Mouse (Mus musculus) neural tube, embryonic 12.5 days (tissue): ENCODE results near the gene Fgfr1op. TPM values are rescaled to one million over a fixed set of nuclear protein-coding genes. Genes with fewer than 3 reads are reported as not detected.
"Not testable (repeated sequence)": the region's sequence is repeated elsewhere in the genome, so short reads cannot be mapped to it uniquely, and the experiment has no call there.

ENCODE experiments used
- ATAC-seq: fragments of 200-750 bp; cut with Nextera tagmentation; 2 replicates; pipeline ENCODE4 v1.8.0; 2017; ENCODE audit warnings: low read depth, mild to moderate bottlenecking, moderate TSS enrichment, moderate library complexity; ENCODE audit not compliant: low FRiP score
- H3K27ac ChIP-seq: fragments of 300-500 bp; sonication (generic); 2 replicates; pipeline ENCODE4 v1.5.1; 2016
- H3K27me3 ChIP-seq: fragments of 300-500 bp; sonication (generic); replicated peaks from 2 replicates; pipeline ENCODE4 v1.6.1; 2016; ENCODE audit warnings: mild to moderate bottlenecking
- H3K36me3 ChIP-seq: fragments of 300-500 bp; sonication (generic); 2 replicates; pipeline ENCODE4 v1.6.1; 2016; ENCODE audit warnings: mild to moderate bottlenecking
- H3K4me1 ChIP-seq: fragments of 300-500 bp; sonication (generic); 2 replicates; pipeline ENCODE4 v1.6.1; 2016
- H3K4me2 ChIP-seq: fragments of 300-500 bp; sonication (generic); replicated peaks from 2 replicates; pipeline ENCODE4 v1.6.1; 2016; ENCODE audit warnings: mild to moderate bottlenecking
- H3K4me3 ChIP-seq: fragments of 300-500 bp; sonication (generic); 2 replicates; pipeline ENCODE4 v1.5.1; 2016
- H3K9ac ChIP-seq: fragments of 300-500 bp; sonication (generic); 2 replicates; pipeline ENCODE4 v1.6.1; 2016; ENCODE audit warnings: mild to moderate bottlenecking
- H3K9me3 ChIP-seq: fragments of 300-500 bp; sonication (generic); 2 replicates; pipeline ENCODE4 v1.6.1; 2016; ENCODE audit warnings: mild to moderate bottlenecking
- WGBS: fragments of 180-500 bp; shearing (Covaris S2); methylation state at CpG from one replicate; pipeline ENCODE4 v1.1.7; 2016; 5-methylcytosine and 5-hydroxymethylcytosine counted together
- polyA plus RNA-seq: library from polyadenylated mRNA; unstranded; fragments of >200 nt; fragmentation: Nextera tagmentation; extraction: Ambion mirVana; gene quantifications from 2 replicates; pipeline ENCODE4 v1.2.1, GENCODE M21; 2016

Gene Fgfr1op
- polyA plus RNA-seq, 1 experiment from 2014 or later, result 37.2 TPM

- Histone ChIP-seq H3K4me3 (no peak overlapping the region), H3K27ac (no peak overlapping the region), H3K4me2 (no peak overlapping the region), H3K36me3 (peaks cover 69% of the 10 kb centered on the region), H3K9ac (no peak overlapping the region), H3K9me3 (no peaks in the 10 kb centered on the region), H3K4me1 (no peaks in the 10 kb centered on the region), H3K27me3 (no peaks in the 10 kb centered on the region)
- 89% methylated on average over 7 of the region's 7 CpGs for WGBS
- ATAC-seq, result no peak
These were observed 18.9 kb downstream of the Fgfr1op start for GRCm38 (mm10) chr17:8184217-8184616.

GRCm38 (mm10) chr17:8193678-8194077, 28.4 kb downstream of the Fgfr1op start:
- Histone ChIP-seq H3K36me3 (peaks cover 45% of the 10 kb centered on the region), H3K9ac (no peak overlapping the region), H3K9me3 (no peaks in the 10 kb centered on the region), H3K27ac (no peak overlapping the region), H3K4me3 (no peak overlapping the region), H3K4me2 (no peak overlapping the region), H3K4me1 (no peaks in the 10 kb centered on the region), H3K27me3 (no peaks in the 10 kb centered on the region)
- ATAC-seq, result no peak
- 89% methylated on average over 8 of the region's 8 CpGs for WGBS

- Histone ChIP-seq H3K27me3 (no peaks in the 10 kb centered on the region), H3K9me3 (no peaks in the 10 kb centered on the region), H3K27ac (no peak overlapping the region), H3K9ac (no peak overlapping the region), H3K36me3 (peaks cover 31% of the 10 kb centered on the region), H3K4me2 (no peak overlapping the region), H3K4me1 (no peaks in the 10 kb centered on the region), H3K4me3 (no peak overlapping the region)
- no peak for ATAC-seq
- 94% methylated on average over 8 of the region's 8 CpGs for WGBS
These were observed 30.5 kb downstream of the Fgfr1op start for GRCm38 (mm10) chr17:8195685-8196376.

- ATAC-seq, result no peak
- Histone ChIP-seq H3K9me3 (no peaks in the 10 kb centered on the region), H3K36me3 (peaks cover 29% of the 10 kb centered on the region), H3K27me3 (no peaks in the 10 kb centered on the region), H3K4me1 (no peaks in the 10 kb centered on the region), H3K4me2 (no peak overlapping the region), H3K27ac (no peak overlapping the region), H3K9ac (no peak overlapping the region), H3K4me3 (no peak overlapping the region)
- WGBS, result 78% methylated on average over 3 of the region's 3 CpGs
These were observed 32.4 kb downstream of the Fgfr1op start for GRCm38 (mm10) chr17:8197652-8198051.

GRCm38 (mm10) chr17:8199067-8199935, 34.0 kb downstream of the Fgfr1op start:
- no peak for ATAC-seq

GRCm38 (mm10) chr17:8199936-8200330, 34.6 kb downstream of the Fgfr1op start:
- ATAC-seq, result no peak
- Histone ChIP-seq H3K4me1 (no peaks in the 10 kb centered on the region), H3K9me3 (no peaks in the 10 kb centered on the region)

More at GRCm38 (mm10) chr17:8199067-8199935, 34.0 kb downstream of the Fgfr1op start:
- Histone ChIP-seq H3K9me3 (no peaks in the 10 kb centered on the region), H3K9ac (no peak overlapping the region), H3K36me3 (peaks cover 24% of the 10 kb centered on the region), H3K27ac (no peak overlapping the region), H3K4me3 (no peak overlapping the region), H3K27me3 (no peaks in the 10 kb centered on the region), H3K4me2 (no peak overlapping the region), H3K4me1 (no peaks in the 10 kb centered on the region)
- 89% methylated on average over 11 of the region's 11 CpGs for WGBS

GRCm38 (mm10) chr17:8203487-8203886, 38.2 kb downstream of the Fgfr1op start:
- WGBS, result 76% methylated on average over 1 of the region's 1 CpGs
- H3K27ac ChIP-seq, result no peak overlapping the region
- no peak overlapping the region for H3K4me2 ChIP-seq
- H3K4me3 ChIP-seq, result no peak overlapping the region
- H3K27me3 ChIP-seq, result no peaks in the 10 kb centered on the region
- H3K9me3 ChIP-seq, result no peaks in the 10 kb centered on the region
- no peak for ATAC-seq
- H3K9ac ChIP-seq, result no peak overlapping the region
- no peaks in the 10 kb centered on the region for H3K36me3 ChIP-seq
- no peaks in the 10 kb centered on the region for H3K4me1 ChIP-seq

More at GRCm38 (mm10) chr17:8199936-8200330, 34.6 kb downstream of the Fgfr1op start:
- Histone ChIP-seq H3K4me2 (no peak overlapping the region), H3K27ac (no peak overlapping the region), H3K27me3 (no peaks in the 10 kb centered on the region), H3K36me3 (peaks cover 17% of the 10 kb centered on the region), H3K4me3 (no peak overlapping the region), H3K9ac (no peak overlapping the region)
- WGBS, result 80% methylated on average over 1 of the region's 1 CpGs

- H3K9ac ChIP-seq, H3K4me3 ChIP-seq, H3K4me1 ChIP-seq, H3K27ac ChIP-seq, H3K9me3 ChIP-seq, H3K27me3 ChIP-seq, H3K4me2 ChIP-seq, H3K36me3 ChIP-seq, ATAC-seq: not testable (repeated sequence)
- 93% methylated on average over 1 of the region's 1 CpGs for WGBS
These were observed 39.9 kb downstream of the Fgfr1op start for GRCm38 (mm10) chr17:8205221-8205631.

- Histone ChIP-seq H3K36me3 (no peaks in the 10 kb centered on the region), H3K27me3 (no peaks in the 10 kb centered on the region), H3K4me1 (no peaks in the 10 kb centered on the region), H3K4me3 (no peak overlapping the region), H3K27ac (no peak overlapping the region), H3K4me2 (no peak overlapping the region), H3K9me3 (no peaks in the 10 kb centered on the region), H3K9ac (no peak overlapping the region)
- WGBS, result 93% methylated on average over 5 of the region's 5 CpGs
- no peak for ATAC-seq
These were observed 41.4 kb downstream of the Fgfr1op start for GRCm38 (mm10) chr17:8206691-8207090.

- H3K4me2 ChIP-seq, result no peak overlapping the region
- no peaks in the 10 kb centered on the region for H3K9me3 ChIP-seq
- no peaks in the 10 kb centered on the region for H3K27me3 ChIP-seq
- WGBS, result 90% methylated on average over 2 of the region's 2 CpGs
- H3K27ac ChIP-seq, result no peak overlapping the region
- H3K36me3 ChIP-seq, result no peaks in the 10 kb centered on the region
- no peaks in the 10 kb centered on the region for H3K4me1 ChIP-seq
- no peak overlapping the region for H3K4me3 ChIP-seq
- no peak for ATAC-seq
- no peak overlapping the region for H3K9ac ChIP-seq
These were observed 44.4 kb downstream of the Fgfr1op start for GRCm38 (mm10) chr17:8209696-8210095.

- Histone ChIP-seq H3K9me3 (no peaks in the 10 kb centered on the region), H3K9ac (no peak overlapping the region), H3K4me3 (no peak overlapping the region), H3K27me3 (no peaks in the 10 kb centered on the region), H3K4me1 (no peaks in the 10 kb centered on the region), H3K4me2 (no peak overlapping the region), H3K36me3 (no peaks in the 10 kb centered on the region), H3K27ac (no peak overlapping the region)
- WGBS, result 69% methylated on average over 3 of the region's 3 CpGs
- no peak for ATAC-seq
These were observed 44.9 kb downstream of the Fgfr1op start for GRCm38 (mm10) chr17:8210170-8210569.

GRCm38 (mm10) chr17:8210675-8211074, 45.4 kb downstream of the Fgfr1op start:
- WGBS, result 81% methylated on average over 10 of the region's 10 CpGs
- no peak overlapping the region for H3K27ac ChIP-seq
- no peaks in the 10 kb centered on the region for H3K9me3 ChIP-seq
- H3K4me1 ChIP-seq, result no peaks in the 10 kb centered on the region
- H3K4me3 ChIP-seq, result no peak overlapping the region
- no peak for ATAC-seq
- H3K27me3 ChIP-seq, result no peaks in the 10 kb centered on the region
- no peak overlapping the region for H3K4me2 ChIP-seq
- H3K9ac ChIP-seq, result no peak overlapping the region
- no peaks in the 10 kb centered on the region for H3K36me3 ChIP-seq
